Mouse (Mus musculus): ENCODE data around the gene Trp53rkb.

The Trp53rkb gene

GRCm38 (mm10) chr2:166799615-166800472 lies 7.5 kb downstream of the Trp53rkb start:
- peak; percentile 78 for DNase-seq (ENCODE audit: low read depth, low spot score)

DNA sequence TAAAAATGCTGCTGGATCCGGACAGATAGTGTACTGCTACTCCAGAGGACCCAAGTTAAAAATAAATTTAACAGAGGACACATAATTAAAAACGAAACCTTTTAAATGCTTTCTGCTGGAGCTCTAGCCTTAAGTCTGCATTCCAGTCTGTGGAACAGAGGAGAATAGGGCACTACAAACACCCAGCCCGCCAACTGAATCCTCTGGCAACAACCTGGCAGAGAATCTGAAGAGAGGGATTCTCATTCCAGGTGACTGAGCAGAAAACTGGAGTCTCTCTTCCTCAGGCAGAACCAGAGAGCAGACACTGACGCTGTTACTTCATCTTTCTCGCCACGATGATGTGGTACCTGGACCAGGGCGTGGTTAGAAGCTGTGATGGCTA lies 8.1 kb downstream of the Trp53rkb start:
- DNase-seq (ENCODE audit: low read depth, low spot score), result no peak

- DNase-seq (ENCODE audit: low read depth, low spot score), result no peak
Observed at GRCm38 (mm10) chr2:166801436-166801835, 9.1 kb downstream of the Trp53rkb start.

- no peak for DNase-seq (ENCODE audit: low read depth, low spot score)
Observed at GRCm38 (mm10) chr2:166803298-166803697, 11.0 kb downstream of the Trp53rkb start.

DNA sequence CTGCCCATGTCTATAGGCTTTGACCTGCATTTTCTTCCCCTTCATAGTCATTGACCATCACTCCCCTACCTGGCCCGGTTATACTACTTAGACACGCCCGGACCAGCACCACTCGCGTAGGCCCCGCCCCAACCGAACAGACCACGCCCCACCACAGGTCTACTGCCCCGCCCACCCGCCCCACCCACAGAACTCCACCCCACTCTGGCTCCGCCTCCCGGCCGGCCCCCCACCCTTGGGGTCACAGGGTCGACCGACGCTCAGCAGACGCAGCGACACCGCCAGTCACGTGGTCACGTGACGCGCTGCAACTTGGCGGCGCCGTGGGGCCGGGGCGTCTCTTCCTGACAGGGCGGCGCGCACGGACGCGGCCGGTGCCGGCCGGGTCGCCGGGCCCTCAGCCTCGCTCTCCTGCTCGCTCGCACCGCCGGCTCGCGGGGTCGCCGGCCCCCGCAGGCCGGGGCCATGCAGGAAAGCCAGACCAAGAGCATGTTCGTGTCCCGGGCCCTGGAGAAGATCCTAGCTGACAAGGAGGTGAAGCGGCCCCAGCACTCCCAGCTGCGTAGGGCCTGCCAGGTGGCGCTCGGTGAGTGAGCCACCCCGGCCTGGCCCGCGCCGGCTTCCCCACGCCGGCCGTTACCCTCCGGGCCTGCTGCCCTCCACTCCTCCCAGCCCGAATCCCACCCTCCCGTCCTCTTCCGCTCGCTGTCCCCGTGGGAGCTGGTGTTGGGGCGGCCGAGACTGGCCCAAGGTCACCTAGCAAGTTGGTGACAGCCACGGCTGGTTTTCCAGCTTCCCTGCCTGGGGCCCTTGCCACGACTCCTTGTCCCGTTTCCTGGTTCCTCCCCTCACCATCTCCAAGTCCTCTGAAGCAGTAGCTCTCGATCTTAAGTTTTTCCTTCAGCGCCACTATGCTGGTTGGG lies 13.2 kb downstream of the Trp53rkb start, which contains the start of gene Arfgef2:
TSS of gene Arfgef2 (plus strand) at position 339 of the 923 bp plus-strand sequence.
- DNase-seq (ENCODE audit: low read depth, low spot score), result peak; percentile 66

DNA sequence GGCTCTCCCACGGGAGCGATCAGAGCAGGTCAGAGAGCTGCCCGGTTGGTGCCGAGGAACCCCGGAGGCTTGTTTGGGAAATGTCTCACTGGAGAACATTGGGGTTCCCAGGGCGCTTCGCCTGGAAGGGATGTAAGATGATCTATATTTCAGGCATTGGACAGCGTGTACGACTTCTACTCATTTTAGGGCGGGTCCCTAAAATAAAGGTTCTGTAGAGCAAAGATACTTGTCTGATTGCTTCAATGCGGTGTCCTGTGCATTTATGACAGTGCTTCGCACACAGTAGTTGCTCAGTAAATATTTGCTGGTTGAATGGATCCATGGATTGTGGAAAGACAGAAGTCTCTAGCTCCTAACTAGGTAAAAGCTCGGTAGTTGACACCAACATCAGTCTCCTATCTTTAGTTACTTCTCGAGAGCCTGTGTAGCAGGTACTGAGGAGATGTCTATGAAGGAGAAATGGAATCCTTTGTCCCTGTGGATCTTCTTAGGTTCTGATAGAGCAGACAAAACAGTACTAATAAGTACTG lies 13.9 kb downstream of the Trp53rkb start:
- DNase-seq (ENCODE audit: low read depth, low spot score), result no peak

- DNase-seq (ENCODE audit: low read depth, low spot score), result no peak
Observed at GRCm38 (mm10) chr2:166806813-166807212, 14.5 kb downstream of the Trp53rkb start.

GRCm38 (mm10) chr2:166809499-166809898 lies 17.2 kb downstream of the Trp53rkb start:
- no peak for DNase-seq (ENCODE audit: low read depth, low spot score)

- DNase-seq (ENCODE audit: low read depth, low spot score), result peak; percentile 34
Observed at GRCm38 (mm10) chr2:166810821-166811220, 18.5 kb downstream of the Trp53rkb start.

DNA sequence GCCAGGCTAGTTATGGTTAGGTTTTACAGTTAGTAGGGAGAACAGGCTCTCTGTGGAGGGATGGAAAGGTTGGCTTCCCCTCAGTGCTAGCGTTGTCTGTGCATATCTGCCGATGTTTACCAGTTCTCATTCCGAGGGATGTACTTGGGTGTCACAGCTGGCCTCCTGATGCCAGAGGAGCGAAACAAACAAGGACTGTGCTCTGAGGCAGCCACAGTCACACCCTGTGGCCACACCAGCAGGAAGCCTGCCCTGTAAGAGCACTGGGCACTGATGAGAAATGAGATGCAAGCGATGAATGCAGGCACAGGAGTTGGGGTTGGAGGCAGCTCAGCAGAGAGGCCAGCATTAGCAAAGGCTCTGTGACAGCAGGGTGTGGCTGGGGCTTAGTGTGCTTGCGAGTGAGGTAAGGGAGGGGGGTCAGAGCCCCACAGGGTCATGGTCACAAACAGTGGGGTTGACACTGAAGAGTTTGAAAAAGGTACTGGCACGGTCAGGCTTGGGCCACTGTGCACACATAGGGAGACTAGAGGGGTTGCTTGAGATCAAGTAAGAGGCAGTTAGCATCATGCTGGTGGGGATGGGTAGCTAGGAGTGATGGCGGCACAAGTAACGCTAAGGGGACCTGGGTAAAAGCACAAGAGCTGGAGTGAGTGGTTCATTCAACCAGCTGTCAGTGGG lies 26.3 kb downstream of the Trp53rkb start:
- DNase-seq (ENCODE audit: low read depth, low spot score), result no peak

- no peak for DNase-seq (ENCODE audit: low read depth, low spot score)
Observed at GRCm38 (mm10) chr2:166819849-166820248, 27.5 kb downstream of the Trp53rkb start.

DNA sequence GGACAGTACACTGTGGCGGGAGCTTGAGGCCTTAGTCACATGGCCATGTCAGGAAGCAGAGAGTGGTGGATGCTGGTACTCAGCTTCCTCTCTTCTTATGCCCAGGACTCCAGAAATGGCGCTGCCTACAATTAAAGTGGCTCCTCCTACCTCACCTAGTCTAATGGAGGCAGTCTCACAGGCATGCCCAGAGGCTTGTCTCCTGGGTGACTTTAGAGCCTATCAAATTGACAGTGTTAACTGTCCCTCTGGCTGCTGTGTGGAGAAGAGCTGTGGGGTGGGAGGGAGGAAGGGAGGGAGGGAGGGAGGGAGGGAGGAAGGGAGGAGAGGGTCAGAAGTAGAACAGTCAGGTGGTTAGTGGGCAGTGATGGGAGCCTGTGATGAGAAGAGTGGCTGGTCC lies 28.5 kb downstream of the Trp53rkb start:
- DNase-seq (ENCODE audit: low read depth, low spot score), result no peak

DNA sequence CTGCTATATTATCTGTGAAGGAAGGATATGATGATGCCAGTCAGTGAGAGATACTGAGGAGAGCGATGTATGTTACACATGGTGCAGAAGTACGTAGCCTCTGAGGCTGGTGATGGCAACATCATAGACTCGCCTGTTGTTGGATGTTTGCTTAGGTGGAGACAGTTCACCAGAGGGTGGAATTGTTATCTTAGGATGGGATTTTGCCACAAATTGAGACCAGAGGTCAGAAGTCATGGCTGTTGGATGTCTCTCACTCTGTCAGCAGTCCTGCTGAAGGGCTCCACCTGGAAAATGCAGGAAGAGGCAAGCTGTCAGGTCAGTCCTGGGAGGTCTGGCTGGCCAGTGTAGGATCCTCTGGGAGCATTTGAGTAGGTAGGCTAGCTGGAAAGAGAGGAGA lies 29.1 kb downstream of the Trp53rkb start:
- no peak for DNase-seq (ENCODE audit: low read depth, low spot score)

GRCm38 (mm10) chr2:166822119-166822826 lies 29.9 kb downstream of the Trp53rkb start:
- DNase-seq (ENCODE audit: low read depth, low spot score), result no peak

GRCm38 (mm10) chr2:166822901-166823300 lies 30.6 kb downstream of the Trp53rkb start:
- no peak for DNase-seq (ENCODE audit: low read depth, low spot score)

DNA sequence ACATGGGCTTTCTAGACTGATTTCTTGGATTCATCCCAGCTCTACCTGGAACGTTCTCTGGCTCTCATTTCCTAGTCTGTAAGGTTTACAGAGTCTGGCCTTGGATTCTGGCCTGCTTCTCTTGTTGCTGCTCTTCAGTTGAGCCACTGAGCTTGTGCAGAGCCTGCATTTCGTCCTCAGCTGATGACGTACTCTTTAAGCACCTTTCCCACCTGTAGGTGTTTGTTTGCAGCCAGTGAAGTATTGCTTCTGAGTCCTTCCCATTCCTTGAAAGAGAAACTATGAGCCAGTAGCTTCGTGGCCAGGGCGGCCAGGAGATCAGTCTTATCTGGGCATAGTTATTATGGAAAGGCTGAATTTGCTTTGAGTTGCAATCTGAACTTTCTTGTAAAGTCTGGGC lies 32.1 kb downstream of the Trp53rkb start:
- no peak for DNase-seq (ENCODE audit: low read depth, low spot score)

GRCm38 (mm10) chr2:166824998-166825397 lies 32.7 kb downstream of the Trp53rkb start:
- DNase-seq (ENCODE audit: low read depth, low spot score), result no peak

DNA sequence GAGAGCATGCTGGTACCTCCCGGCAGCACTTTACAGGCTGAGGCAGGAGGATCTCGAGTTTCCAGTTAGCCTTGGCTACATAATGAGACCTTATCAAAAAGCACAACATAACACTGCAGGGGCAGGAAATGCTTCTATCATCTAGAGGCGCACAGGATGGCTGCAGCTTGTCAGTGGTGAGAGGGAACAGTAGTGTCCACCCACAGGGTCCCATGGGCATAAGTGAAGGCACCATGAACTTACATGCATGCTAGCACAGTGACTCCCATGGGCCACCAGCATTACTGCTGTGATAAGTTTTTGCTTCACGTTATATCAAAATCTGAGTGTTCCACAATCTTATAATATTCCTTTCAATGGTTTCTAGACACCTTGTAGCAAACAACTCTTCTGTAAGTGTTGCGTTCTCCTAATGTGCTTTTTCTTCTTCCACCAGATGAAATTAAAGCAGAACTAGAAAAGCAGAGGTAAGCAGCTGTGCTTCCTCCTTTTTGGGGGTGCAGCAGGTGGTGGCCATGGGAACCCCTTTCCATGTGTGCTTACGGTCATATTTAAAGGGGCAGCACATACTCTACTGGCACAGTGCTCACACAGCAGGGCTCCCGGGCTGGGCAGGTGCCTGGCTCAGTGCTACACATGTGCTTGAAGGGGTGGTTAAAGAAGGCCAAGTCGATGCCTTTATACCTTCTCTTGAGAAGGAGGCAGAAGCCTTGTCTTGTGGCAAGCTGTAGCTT lies 34.3 kb downstream of the Trp53rkb start:
- DNase-seq (ENCODE audit: low read depth, low spot score), result no peak

- peak; percentile 55 for DNase-seq (ENCODE audit: low read depth, low spot score)
Observed at GRCm38 (mm10) chr2:166828306-166828705, 36.0 kb downstream of the Trp53rkb start.

DNA sequence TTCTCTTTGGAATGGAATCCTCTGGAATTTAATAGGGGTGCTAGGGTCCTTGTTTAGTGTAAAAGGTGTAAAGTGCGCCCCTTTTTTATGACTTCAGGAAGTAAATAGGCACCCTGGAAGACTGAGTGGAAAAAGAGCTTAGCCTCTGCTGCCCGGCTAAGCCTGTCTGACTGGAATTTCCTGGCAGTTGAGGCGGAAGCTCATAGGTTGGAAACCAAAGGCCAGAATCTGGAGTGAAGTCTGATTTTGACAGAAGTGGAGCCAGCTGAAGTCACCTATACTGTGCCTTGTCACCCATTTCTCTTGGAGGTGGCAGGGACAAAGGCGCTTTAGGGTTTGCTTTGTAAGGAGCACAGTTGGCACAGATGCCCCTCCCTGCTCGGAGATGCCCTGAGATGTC lies 38.0 kb downstream of the Trp53rkb start:
- no peak for DNase-seq (ENCODE audit: low read depth, low spot score)

Measured in telencephalon, adult 2 months (tissue).